Mouse (Mus musculus) thymus, postnatal 0 days (tissue): ENCODE results near the gene Nop10. TPM values are rescaled to one million over a fixed set of nuclear protein-coding genes. Genes with fewer than 3 reads are reported as not detected.

ENCODE experiments used
- DNase-seq: peaks from one replicate; pipeline ENCODE4 v3.0.0-alpha.2; 2015; ENCODE audit warnings: low spot score
- polyA plus RNA-seq: library from polyadenylated mRNA; unstranded; fragments of >200 nt; fragmentation: Nextera tagmentation; extraction: Ambion mirVana; gene quantifications from 2 replicates; pipeline ENCODE4 v1.2.1, GENCODE M21; 2015

Nop10 gene
- 283 and 333 TPM in 2 replicates for polyA plus RNA-seq

- peak; percentile 87 for DNase-seq
Measured at GRCm38 (mm10) chr2:112261748-112262653, at the start of gene Nop10. Gene Nop10, plus strand, starts transcription at chr2:112261926.

GRCm38 (mm10) chr2:112215977-112216376, 45.7 kb upstream of the Nop10 start:
- peak; percentile 30 for DNase-seq

- no peak for DNase-seq
Measured at GRCm38 (mm10) chr2:112217614-112218013, 44.1 kb upstream of the Nop10 start.

- DNase-seq = no peak
Measured at GRCm38 (mm10) chr2:112220880-112221279, 40.8 kb upstream of the Nop10 start.

- DNase-seq = peak; percentile 9
Measured at GRCm38 (mm10) chr2:112222607-112223006, 39.1 kb upstream of the Nop10 start.

GRCm38 (mm10) chr2:112224356-112224755, 37.4 kb upstream of the Nop10 start:
- DNase-seq = no peak

GRCm38 (mm10) chr2:112232623-112233022, 29.1 kb upstream of the Nop10 start:
- no peak for DNase-seq

GRCm38 (mm10) chr2:112236620-112237019, 25.1 kb upstream of the Nop10 start:
- no peak for DNase-seq

- no peak for DNase-seq
Measured at GRCm38 (mm10) chr2:112238006-112238405, 23.7 kb upstream of the Nop10 start.

GRCm38 (mm10) chr2:112239212-112239934, 22.4 kb upstream of the Nop10 start, which contains the start of gene Lpcat4:
Gene Lpcat4, plus strand, starts transcription at chr2:112239468.
- peak; percentile 80 for DNase-seq

- DNase-seq = peak; percentile 51
Measured at GRCm38 (mm10) chr2:112239935-112240721, 21.6 kb upstream of the Nop10 start.

- DNase-seq = no peak
Measured at GRCm38 (mm10) chr2:112241787-112242186, 19.9 kb upstream of the Nop10 start.

- DNase-seq = no peak
Measured at GRCm38 (mm10) chr2:112245307-112245706, 16.4 kb upstream of the Nop10 start.

GRCm38 (mm10) chr2:112246193-112246592, 15.5 kb upstream of the Nop10 start:
- no peak for DNase-seq

- no peak for DNase-seq
Measured at GRCm38 (mm10) chr2:112247323-112247722, 14.4 kb upstream of the Nop10 start.

- DNase-seq = no peak
Measured at GRCm38 (mm10) chr2:112249780-112250453, 11.8 kb upstream of the Nop10 start.

GRCm38 (mm10) chr2:112254675-112255515, 6.8 kb upstream of the Nop10 start:
- no peak for DNase-seq

- no peak for DNase-seq
Measured at GRCm38 (mm10) chr2:112259241-112259962, 2.3 kb upstream of the Nop10 start, which contains the start of gene Nutm1. Gene Nutm1, minus strand, starts transcription at chr2:112259291.

- peak; percentile 48 for DNase-seq
Measured at GRCm38 (mm10) chr2:112262779-112263295, 1.1 kb downstream of the Nop10 start.
